Mouse (Mus musculus) limb, embryonic 13.5 days (tissue): Measurements from ENCODE around the gene Tmem216. TPM values are rescaled to one million over a fixed set of nuclear protein-coding genes. Genes with fewer than 3 reads are reported as not detected.

ENCODE experiments used
- ATAC-seq: fragments of 200-750 bp; cut with Nextera tagmentation; 2 replicates; pipeline ENCODE4 v1.8.0; 2017; ENCODE audit warnings: low read depth, moderate number of reproducible peaks, moderate TSS enrichment; ENCODE audit not compliant: low FRiP score
- H3K27ac ChIP-seq: fragments of 300-500 bp; sonication (generic); 2 replicates; pipeline ENCODE4 v1.5.1; 2015; ENCODE audit warnings: inconsistent platforms, mild to moderate bottlenecking, moderate library complexity
- H3K27me3 ChIP-seq: fragments of 300-500 bp; sonication (generic); 2 replicates; pipeline ENCODE4 v1.6.1; 2015; ENCODE audit warnings: mild to moderate bottlenecking, inconsistent platforms
- H3K36me3 ChIP-seq: fragments of 300-500 bp; sonication (generic); 2 replicates; pipeline ENCODE4 v1.6.1; 2015; ENCODE audit warnings: inconsistent platforms, mild to moderate bottlenecking, moderate library complexity
- H3K4me1 ChIP-seq: fragments of 300-500 bp; sonication (generic); 2 replicates; pipeline ENCODE4 v1.6.1; 2015; ENCODE audit warnings: inconsistent platforms
- H3K4me2 ChIP-seq: fragments of 300-500 bp; sonication (generic); replicated peaks from 2 replicates; pipeline ENCODE4 v1.6.1; 2015; ENCODE audit warnings: inconsistent platforms, mild to moderate bottlenecking, moderate library complexity
- H3K4me3 ChIP-seq: fragments of 300-500 bp; sonication (generic); 2 replicates; pipeline ENCODE4 v1.5.1; 2015; ENCODE audit warnings: moderate library complexity, mild to moderate bottlenecking, inconsistent platforms
- H3K9ac ChIP-seq: fragments of 300-500 bp; sonication (generic); 2 replicates; pipeline ENCODE4 v1.6.1; 2015; ENCODE audit warnings: mild to moderate bottlenecking, inconsistent platforms
- H3K9me3 ChIP-seq: fragments of 300-500 bp; sonication (generic); 2 replicates; pipeline ENCODE4 v1.6.1; 2016; ENCODE audit warnings: inconsistent platforms
- WGBS: fragments of 180-500 bp; shearing (Covaris S2); methylation state at CpG from one replicate; pipeline ENCODE4 v1.1.7; 2015; 5-methylcytosine and 5-hydroxymethylcytosine counted together
- polyA plus RNA-seq: library from polyadenylated mRNA; unstranded; fragments of >200 nt; fragmentation: Nextera tagmentation; extraction: Ambion mirVana; gene quantifications from 2 replicates; pipeline ENCODE4 v1.2.1, GENCODE M21; 2015

The Tmem216 gene
- 57.2 and 62.8 TPM in 2 replicates for polyA plus RNA-seq

- peak; percentile 98 for ATAC-seq
- Histone ChIP-seq H3K9ac (peak within 1 kb of the TSS; percentile 69), H3K9me3 (no peaks in the 10 kb centered on the region), H3K27me3 (no peaks in the 10 kb centered on the region), H3K4me1 (peaks cover 17% of the 10 kb centered on the region), H3K27ac (peak within 1 kb of the TSS; percentile 52), H3K36me3 (peaks cover 29% of the 10 kb centered on the region), H3K4me3 (peak within 1 kb of the TSS; percentile 66), H3K4me2 (peak within 1 kb of the TSS; percentile 79)
- 1% methylated on average over 43 of the region's 43 CpGs for WGBS
These were observed at the start of gene Tmem216 for GRCm38 (mm10) chr19:10555624-10556510. Tmem216 (minus strand) TSS chr19:10556238.

- WGBS = under 1% methylated on average over 49 of the region's 49 CpGs
- peaks cover 44% of the 10 kb centered on the region for H3K4me1 ChIP-seq
- H3K4me2 ChIP-seq = peak within 1 kb of the TSS; percentile 82
- peak within 1 kb of the TSS; percentile 92 for H3K4me3 ChIP-seq
- H3K27me3 ChIP-seq = no peaks in the 10 kb centered on the region
- no peaks in the 10 kb centered on the region for H3K9me3 ChIP-seq
- ATAC-seq = peak; percentile 97
- H3K9ac ChIP-seq = peak within 1 kb of the TSS; percentile 98
- peaks cover 36% of the 10 kb centered on the region for H3K36me3 ChIP-seq
- H3K27ac ChIP-seq = peak within 1 kb of the TSS; percentile 88
These were observed 49.4 kb upstream of the Tmem216 start, which contains the start of the genes Ddb1 and Tkfc for GRCm38 (mm10) chr19:10605293-10605900. Ddb1 (plus strand) TSS chr19:10605327. Tkfc (minus strand) TSS chr19:10605654.

GRCm38 (mm10) chr19:10604534-10604933, 48.5 kb upstream of the Tmem216 start:
- peak overlapping the region; percentile 88 for H3K27ac ChIP-seq
- WGBS = 42% methylated on average over 3 of the region's 3 CpGs
- no peak for ATAC-seq
- peak overlapping the region; percentile 82 for H3K9ac ChIP-seq
- H3K27me3 ChIP-seq = no peaks in the 10 kb centered on the region
- no peaks in the 10 kb centered on the region for H3K9me3 ChIP-seq
- H3K4me2 ChIP-seq = peak overlapping the region; percentile 70
- peak overlapping the region; percentile 92 for H3K4me3 ChIP-seq
- peaks cover 36% of the 10 kb centered on the region for H3K36me3 ChIP-seq
- H3K4me1 ChIP-seq = peaks cover 44% of the 10 kb centered on the region

GRCm38 (mm10) chr19:10603660-10604523, 47.9 kb upstream of the Tmem216 start:
- Histone ChIP-seq H3K4me3 (no peak overlapping the region), H3K36me3 (peaks cover 31% of the 10 kb centered on the region), H3K9me3 (no peaks in the 10 kb centered on the region), H3K27ac (peak overlapping the region; percentile 92; the same call in 1 of the 2 replicates), H3K4me1 (peaks cover 44% of the 10 kb centered on the region), H3K9ac (peak overlapping the region; percentile 82), H3K27me3 (no peaks in the 10 kb centered on the region), H3K4me2 (peak overlapping the region; percentile 70)
- ATAC-seq = no peak
- 87% methylated on average over 18 of the region's 18 CpGs for WGBS

- WGBS = 2% methylated on average over 9 of the region's 9 CpGs
- Histone ChIP-seq H3K9me3 (no peaks in the 10 kb centered on the region), H3K36me3 (peaks cover 20% of the 10 kb centered on the region), H3K27me3 (no peaks in the 10 kb centered on the region), H3K4me2 (peak overlapping the region; percentile 69), H3K27ac (peak overlapping the region; percentile 92), H3K9ac (peak overlapping the region; percentile 76), H3K4me1 (peaks cover 35% of the 10 kb centered on the region), H3K4me3 (peak overlapping the region; percentile 41)
- ATAC-seq = peak; percentile 63; the same call in 1 of the 2 replicates
These were observed 46.7 kb upstream of the Tmem216 start for GRCm38 (mm10) chr19:10602787-10603186.

GRCm38 (mm10) chr19:10602247-10602769, 46.3 kb upstream of the Tmem216 start:
- no peak for ATAC-seq
- Histone ChIP-seq H3K27me3 (no peaks in the 10 kb centered on the region), H3K9me3 (no peaks in the 10 kb centered on the region), H3K4me2 (peak overlapping the region; percentile 69), H3K4me3 (peak overlapping the region; percentile 41), H3K9ac (peak overlapping the region; percentile 76), H3K36me3 (peaks cover 20% of the 10 kb centered on the region), H3K27ac (peak overlapping the region; percentile 92), H3K4me1 (peaks cover 30% of the 10 kb centered on the region)
- 8% methylated on average over 6 of the region's 6 CpGs for WGBS

- Histone ChIP-seq H3K4me2 (no peak overlapping the region), H3K36me3 (peaks cover 41% of the 10 kb centered on the region), H3K4me1 (peaks cover 18% of the 10 kb centered on the region), H3K27me3 (no peaks in the 10 kb centered on the region), H3K27ac (no peak overlapping the region), H3K9ac (no peak overlapping the region), H3K4me3 (no peak overlapping the region), H3K9me3 (no peaks in the 10 kb centered on the region)
- ATAC-seq = no peak
- 91% methylated on average over 2 of the region's 2 CpGs for WGBS
These were observed 43.6 kb upstream of the Tmem216 start for GRCm38 (mm10) chr19:10599648-10600047.

GRCm38 (mm10) chr19:10598188-10598587, 42.1 kb upstream of the Tmem216 start:
- Histone ChIP-seq H3K4me1 (peaks cover 7% of the 10 kb centered on the region), H3K27me3 (no peaks in the 10 kb centered on the region), H3K4me3 (no peak overlapping the region), H3K4me2 (no peak overlapping the region), H3K36me3 (peaks cover 55% of the 10 kb centered on the region), H3K9me3 (no peaks in the 10 kb centered on the region), H3K27ac (no peak overlapping the region), H3K9ac (no peak overlapping the region)
- ATAC-seq = no peak
- 36% methylated on average over 3 of the region's 3 CpGs for WGBS

GRCm38 (mm10) chr19:10591659-10592377, 35.8 kb upstream of the Tmem216 start:
- H3K9me3 ChIP-seq = no peaks in the 10 kb centered on the region
- no peak for ATAC-seq
- WGBS = 93% methylated on average over 6 of the region's 6 CpGs
- H3K27ac ChIP-seq = no peak overlapping the region
- no peak overlapping the region for H3K9ac ChIP-seq
- H3K4me2 ChIP-seq = no peak overlapping the region
- H3K36me3 ChIP-seq = peaks cover 73% of the 10 kb centered on the region
- H3K27me3 ChIP-seq = no peaks in the 10 kb centered on the region
- H3K4me3 ChIP-seq = no peak overlapping the region
- H3K4me1 ChIP-seq = peaks cover 7% of the 10 kb centered on the region; the same call in 1 of the 2 replicates

- no peaks in the 10 kb centered on the region for H3K27me3 ChIP-seq
- H3K4me1 ChIP-seq = peaks cover 7% of the 10 kb centered on the region; the same call in 1 of the 2 replicates
- ATAC-seq = no peak
- H3K9ac ChIP-seq = no peak overlapping the region
- peaks cover 59% of the 10 kb centered on the region for H3K36me3 ChIP-seq
- H3K4me2 ChIP-seq = no peak overlapping the region
- H3K4me3 ChIP-seq = no peak overlapping the region
- WGBS = 73% methylated on average over 3 of the region's 3 CpGs
- H3K9me3 ChIP-seq = no peaks in the 10 kb centered on the region
- no peak overlapping the region for H3K27ac ChIP-seq
These were observed 34.3 kb upstream of the Tmem216 start for GRCm38 (mm10) chr19:10590301-10590700.
